Mouse (Mus musculus) limb, embryonic 11.5 days (tissue): ENCODE measurements around the gene Cep57l1. TPM values are rescaled to one million over a fixed set of nuclear protein-coding genes. Genes with fewer than 3 reads are reported as not detected.

ENCODE experiments used
- ATAC-seq: fragments of 200-750 bp; cut with Nextera tagmentation; 2 replicates; pipeline ENCODE4 v1.8.0; 2017; ENCODE audit warnings: low read depth; ENCODE audit not compliant: insufficient number of reproducible peaks, low FRiP score, low TSS enrichment
- DNase-seq: peaks from one replicate; pipeline ENCODE4 v3.0.0-alpha.2; 2015; ENCODE audit warnings: low spot score
- H3K27ac ChIP-seq: fragments of 300-500 bp; sonication (generic); replicated peaks from 2 replicates; pipeline ENCODE4 v1.5.1; 2014; ENCODE audit warnings: low read depth, mild to moderate bottlenecking, low read length
- H3K27me3 ChIP-seq: fragments of 300-500 bp; sonication (generic); 2 replicates; pipeline ENCODE4 v1.6.1; 2014; ENCODE audit warnings: mild to moderate bottlenecking, low read length, mixed read lengths; ENCODE audit not compliant: control insufficient read depth, insufficient read depth
- H3K36me3 ChIP-seq: fragments of 300-500 bp; sonication (generic); 2 replicates; pipeline ENCODE4 v1.6.1; 2014; ENCODE audit warnings: mild to moderate bottlenecking, low read length, moderate library complexity, mixed read lengths; ENCODE audit not compliant: control insufficient read depth, insufficient read depth
- H3K4me1 ChIP-seq: fragments of 300-500 bp; sonication (generic); 2 replicates; pipeline ENCODE4 v1.6.1; 2014; ENCODE audit warnings: low read length, mixed read lengths; ENCODE audit not compliant: control insufficient read depth, insufficient read depth
- H3K4me2 ChIP-seq: fragments of 300-500 bp; sonication (generic); 2 replicates; pipeline ENCODE4 v1.6.1; 2014; ENCODE audit warnings: low read depth, mild to moderate bottlenecking, moderate library complexity; ENCODE audit not compliant: severe bottlenecking
- H3K4me3 ChIP-seq: fragments of 300-500 bp; sonication (generic); 2 replicates; pipeline ENCODE4 v1.5.1; 2014; ENCODE audit warnings: low read depth, low read length
- H3K9ac ChIP-seq: fragments of 300-500 bp; sonication (generic); 2 replicates; pipeline ENCODE4 v1.6.1; 2014; ENCODE audit warnings: mild to moderate bottlenecking, low read length
- H3K9me3 ChIP-seq: fragments of 300-500 bp; sonication (generic); 2 replicates; pipeline ENCODE4 v1.6.1; 2016; ENCODE audit warnings: low read length; ENCODE audit not compliant: control insufficient read depth
- WGBS: fragments of 180-500 bp; shearing (Covaris S2); extraction: QIAGEN DNeasy Blood & Tissue Kit; methylation state at CpG from one replicate; pipeline ENCODE4 v1.1.7; 2014; 5-methylcytosine and 5-hydroxymethylcytosine counted together
- polyA plus RNA-seq: library from polyadenylated mRNA; unstranded; fragments of >200 nt; fragmentation: Nextera tagmentation; extraction: Ambion mirVana; gene quantifications from 2 replicates; pipeline ENCODE4 v1.2.1, GENCODE M21; 2014

Gene Cep57l1
- 21.2 and 23.8 TPM in 2 replicates for polyA plus RNA-seq

DNA sequence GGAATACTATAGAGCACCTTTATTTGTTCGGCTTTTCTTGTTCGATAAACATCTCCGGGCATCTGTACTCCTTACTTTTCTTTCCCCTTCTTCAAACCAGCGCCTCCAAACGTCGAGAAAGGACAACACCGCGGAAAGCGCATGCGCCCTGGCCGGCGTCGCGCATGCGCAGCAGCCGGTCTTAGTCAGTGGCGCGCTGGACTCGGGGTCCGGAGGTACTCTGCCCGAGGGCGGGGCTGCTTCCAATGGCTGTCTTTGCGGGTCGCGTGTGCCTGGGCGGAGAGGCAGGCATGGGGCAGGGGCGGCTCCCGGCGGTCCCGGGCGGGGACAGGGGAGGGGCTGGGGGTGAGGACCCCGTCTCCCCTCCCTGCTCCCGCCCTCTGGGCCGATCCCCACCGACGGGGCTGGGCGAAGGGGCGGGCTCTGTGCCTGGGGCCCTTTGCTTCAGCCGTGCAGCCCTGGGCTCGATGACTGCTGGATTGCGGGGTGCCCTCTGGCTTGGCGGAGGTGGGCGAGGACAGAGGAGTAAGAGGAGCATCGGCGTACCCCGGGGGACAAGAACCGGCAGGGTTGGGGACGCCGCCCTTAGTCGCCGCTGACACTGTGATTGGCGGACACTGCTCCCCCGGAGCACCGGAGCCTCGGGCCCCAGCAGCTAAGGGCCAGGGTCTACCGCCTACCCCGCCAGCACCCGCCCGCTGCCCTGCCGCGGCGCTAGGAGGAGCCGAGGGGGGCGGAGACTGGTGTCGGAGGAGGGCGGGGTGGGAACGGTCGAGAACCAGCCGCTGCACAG is at the start of gene Cep57l1, which contains the start of gene Sesn1:
Cep57l1 (minus strand) TSS at position 101 of the 793 bp plus-strand sequence.
Sesn1 (plus strand) TSS at position 165 of the 793 bp plus-strand sequence.
- peak; percentile 95 for DNase-seq
- Histone ChIP-seq H3K9ac (peak within 1 kb of the TSS; percentile 68), H3K27ac (peak within 1 kb of the TSS; percentile 89), H3K27me3 (no peaks in the 10 kb centered on the region), H3K9me3 (no peaks in the 10 kb centered on the region), H3K4me3 (peak within 1 kb of the TSS; percentile 62), H3K4me2 (peak within 1 kb of the TSS; percentile 81), H3K4me1 (0 out of 2 replicates have a peak, but pooled peaks cover 3% of the 10 kb centered on the region), H3K36me3 (no peaks in the 10 kb centered on the region; the same call in 1 of the 2 replicates)
- ATAC-seq = peak; percentile 98
- under 1% methylated on average over 55 of the region's 69 CpGs for WGBS

DNA sequence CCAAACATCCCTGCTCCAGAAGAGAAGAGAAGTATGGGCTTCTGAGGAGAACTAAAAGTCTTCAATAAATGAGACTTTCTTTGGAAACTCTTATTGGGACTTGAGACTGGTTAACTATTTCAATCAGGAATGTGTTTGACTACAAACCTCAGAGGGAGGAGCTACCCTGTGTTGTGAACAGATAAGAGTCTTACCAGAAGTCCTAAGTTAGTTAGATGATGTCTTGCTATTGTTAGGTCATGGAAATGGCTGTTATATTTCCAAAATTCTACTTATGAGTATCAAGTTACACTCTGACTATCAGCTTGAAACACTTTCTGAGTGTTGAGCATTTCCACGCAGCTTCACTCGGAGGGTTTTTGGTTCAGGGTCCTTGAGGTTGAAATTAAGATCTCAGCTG is 39.0 kb upstream of the Cep57l1 start:
- Histone ChIP-seq H3K9ac (no peak overlapping the region), H3K36me3 (peaks cover 4% of the 10 kb centered on the region; the same call in 1 of the 2 replicates), H3K9me3 (no peaks in the 10 kb centered on the region), H3K4me2 (no peak overlapping the region), H3K4me1 (no peaks in the 10 kb centered on the region), H3K4me3 (no peak overlapping the region), H3K27me3 (no peaks in the 10 kb centered on the region), H3K27ac (no peak overlapping the region)
- no peak for ATAC-seq
- 86% methylated on average over 2 of the region's 2 CpGs for WGBS
- DNase-seq = no peak

DNA sequence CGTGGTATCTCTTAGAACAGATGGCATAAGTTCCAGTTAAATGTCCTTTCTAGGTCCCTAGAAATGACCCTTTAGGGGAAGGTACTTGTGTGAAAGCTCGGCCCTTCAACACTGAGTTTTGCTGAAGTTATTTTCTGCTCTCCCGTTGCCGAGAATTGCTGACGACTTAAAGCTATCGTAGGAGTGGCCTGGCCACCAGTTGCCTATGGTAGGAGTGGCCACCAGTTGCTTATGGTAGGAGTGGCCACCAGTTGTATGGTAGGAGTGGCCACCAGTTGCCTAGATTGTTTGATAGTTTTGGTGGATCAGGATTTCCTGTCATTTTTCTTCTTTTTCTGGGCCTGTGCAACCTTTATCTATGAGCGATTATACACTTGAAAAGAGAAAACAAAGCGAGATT is 38.1 kb upstream of the Cep57l1 start:
- Histone ChIP-seq H3K4me2 (no peak overlapping the region), H3K4me3 (no peak overlapping the region), H3K4me1 (no peaks in the 10 kb centered on the region), H3K9me3 (no peaks in the 10 kb centered on the region), H3K27ac (no peak overlapping the region), H3K27me3 (no peaks in the 10 kb centered on the region), H3K36me3 (peaks cover 4% of the 10 kb centered on the region; the same call in 1 of the 2 replicates), H3K9ac (no peak overlapping the region)
- DNase-seq (no peak), ATAC-seq (no peak)
- WGBS = 98% methylated on average over 8 of the region's 8 CpGs

GRCm38 (mm10) chr10:41838911-41839310 is 29.2 kb upstream of the Cep57l1 start:
- no peak overlapping the region for H3K4me2 ChIP-seq
- no peaks in the 10 kb centered on the region for H3K4me1 ChIP-seq
- ATAC-seq = no peak
- H3K4me3 ChIP-seq = no peak overlapping the region
- WGBS = 95% methylated on average over 4 of the region's 4 CpGs
- DNase-seq = no peak
- H3K36me3 ChIP-seq = no peaks in the 10 kb centered on the region
- no peak overlapping the region for H3K27ac ChIP-seq
- no peak overlapping the region for H3K9ac ChIP-seq
- no peaks in the 10 kb centered on the region for H3K9me3 ChIP-seq
- no peaks in the 10 kb centered on the region for H3K27me3 ChIP-seq

DNA sequence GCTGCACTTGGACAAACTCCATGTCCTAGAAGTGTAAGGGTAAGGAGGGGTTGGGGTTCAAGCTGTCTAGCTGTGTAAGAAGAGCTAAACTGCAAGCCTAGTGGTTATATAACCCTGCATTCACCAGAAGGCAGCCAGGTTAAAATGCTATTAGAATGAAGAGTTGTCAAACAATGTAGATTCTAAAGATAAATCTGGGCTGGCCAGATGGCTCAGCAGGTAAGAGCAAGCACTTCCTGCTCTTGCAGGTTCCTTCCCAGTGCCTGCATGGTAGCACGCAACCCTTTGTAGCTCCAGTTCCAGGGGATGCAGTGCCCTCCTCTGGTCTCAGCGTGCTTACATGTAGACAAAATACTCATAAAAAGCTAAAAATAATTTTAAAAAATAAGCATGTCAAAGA is 24.5 kb upstream of the Cep57l1 start:
- Histone ChIP-seq H3K4me1 (0 out of 2 replicates have a peak, but pooled peaks cover 4% of the 10 kb centered on the region), H3K9me3 (no peaks in the 10 kb centered on the region), H3K27me3 (no peaks in the 10 kb centered on the region), H3K4me3 (no peak overlapping the region), H3K36me3 (no peaks in the 10 kb centered on the region), H3K9ac (no peak overlapping the region), H3K4me2 (no peak overlapping the region), H3K27ac (no peak overlapping the region)
- ATAC-seq = no peak
- WGBS = 77% methylated on average over 2 of the region's 2 CpGs
- no peak for DNase-seq

GRCm38 (mm10) chr10:41832191-41832590 is 22.5 kb upstream of the Cep57l1 start:
- WGBS = 52% methylated on average over 6 of the region's 6 CpGs
- ATAC-seq = no peak

DNA sequence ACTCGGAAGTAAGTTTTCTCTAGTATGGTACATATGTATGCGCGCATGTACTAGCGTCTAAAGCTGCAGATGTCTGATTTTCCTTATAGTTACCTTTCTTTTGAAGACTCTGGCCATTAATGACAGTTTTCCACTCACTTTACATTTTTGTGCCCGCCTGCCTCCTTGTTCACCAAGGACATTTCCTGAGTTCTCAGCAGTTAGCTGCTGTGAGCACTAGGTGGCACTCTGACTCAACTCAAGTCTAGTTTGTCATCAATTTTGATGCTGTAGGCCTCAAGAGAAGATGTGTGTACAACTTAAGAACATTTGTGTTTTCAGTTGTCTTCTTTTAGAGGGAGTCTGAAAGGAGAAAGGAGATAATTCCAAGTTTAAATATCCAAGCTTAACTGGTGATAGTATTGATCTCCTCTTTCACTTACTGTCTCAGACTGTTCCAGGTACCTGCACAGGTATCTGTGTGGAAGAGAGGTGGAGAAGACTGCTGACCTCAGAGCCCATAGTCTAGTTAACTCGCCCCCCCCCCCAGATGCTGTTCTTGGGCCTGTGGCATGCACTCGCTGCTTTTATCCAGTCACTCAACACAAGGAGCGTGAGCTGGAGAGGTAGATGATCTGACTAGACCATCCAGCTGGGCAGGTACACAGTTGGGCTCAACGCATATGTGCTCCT is 21.3 kb upstream of the Cep57l1 start:
- DNase-seq = peak; percentile 70
- Histone ChIP-seq H3K4me3 (no peak overlapping the region), H3K27me3 (no peaks in the 10 kb centered on the region), H3K9ac (no peak overlapping the region), H3K4me2 (no peak overlapping the region), H3K27ac (no peak overlapping the region), H3K9me3 (no peaks in the 10 kb centered on the region), H3K4me1 (0 out of 2 replicates have a peak, but pooled peaks cover 4% of the 10 kb centered on the region), H3K36me3 (no peaks in the 10 kb centered on the region)
- WGBS = 54% methylated on average over 9 of the region's 9 CpGs
- ATAC-seq = no peak

More at GRCm38 (mm10) chr10:41832191-41832590, 22.5 kb upstream of the Cep57l1 start:
- Histone ChIP-seq H3K27me3 (no peaks in the 10 kb centered on the region), H3K27ac (no peak overlapping the region), H3K36me3 (no peaks in the 10 kb centered on the region), H3K9ac (no peak overlapping the region), H3K9me3 (no peaks in the 10 kb centered on the region), H3K4me1 (0 out of 2 replicates have a peak, but pooled peaks cover 4% of the 10 kb centered on the region), H3K4me2 (no peak overlapping the region), H3K4me3 (no peak overlapping the region)
- DNase-seq = peak; percentile 38

GRCm38 (mm10) chr10:41830445-41830844 is 20.8 kb upstream of the Cep57l1 start:
- H3K9ac ChIP-seq = no peak overlapping the region
- H3K9me3 ChIP-seq = no peaks in the 10 kb centered on the region
- H3K27ac ChIP-seq = no peak overlapping the region
- no peak overlapping the region for H3K4me3 ChIP-seq
- DNase-seq (no peak), ATAC-seq (no peak)
- WGBS = 72% methylated on average over 4 of the region's 4 CpGs
- no peaks in the 10 kb centered on the region for H3K36me3 ChIP-seq
- H3K4me2 ChIP-seq = no peak overlapping the region
- no peaks in the 10 kb centered on the region for H3K27me3 ChIP-seq
- 0 out of 2 replicates have a peak, but pooled peaks cover 4% of the 10 kb centered on the region for H3K4me1 ChIP-seq
